Mouse (Mus musculus): ENCODE measurements around the gene Slc22a15. TPM values are rescaled to one million over a fixed set of nuclear protein-coding genes. Genes with fewer than 3 reads are reported as not detected.

Slc22a15 gene
- polyA plus RNA-seq (2014; fragmentation: Illumina TruSeq; extraction: RNeasy Lipid Tissue Mini Kit (QIAGEN cat#74804); ENCODE audit: low read depth, low replicate concordance), result 2.8 TPM

GRCm38 (mm10) chr3:101923843-101924740 lies at the start of gene Slc22a15:
Gene Slc22a15 (minus strand): TSS chr3:101924453.

DNA sequence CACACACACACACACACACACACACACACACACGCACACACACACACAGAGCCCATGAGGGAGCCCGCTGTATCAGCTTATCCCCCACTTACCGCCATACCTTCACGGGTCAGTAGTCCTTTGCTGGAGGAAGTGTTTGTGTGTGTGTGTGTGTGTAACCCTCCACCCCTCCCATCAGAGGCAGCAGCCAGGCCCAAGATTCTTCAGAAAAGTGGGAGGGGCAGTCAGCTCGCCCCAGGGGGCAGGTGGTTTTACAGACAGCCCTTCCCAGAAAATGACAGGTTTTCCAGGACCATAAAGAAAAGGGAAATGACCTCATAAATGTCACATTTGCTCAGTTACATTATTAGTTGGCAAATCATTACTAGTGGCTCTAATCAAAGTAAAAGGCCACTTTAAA lies 75.4 kb downstream of the Slc22a15 start, which contains the start of gene Mab21l3:
Gene Mab21l3, minus strand, starts transcription at position 144 of the 400 bp plus-strand sequence.

Other genes with a start within 250 kb of the Slc22a15 start
- gene Mab21l3, start 75.5 kb downstream of the Slc22a15 start, polyA plus RNA-seq (2014; fragmentation: Illumina TruSeq; extraction: RNeasy Lipid Tissue Mini Kit (QIAGEN cat#74804); ENCODE audit: low read depth, low replicate concordance), result 1.0 TPM
- not detected for gene Nhlh2, start 85.6 kb upstream of the Slc22a15 start, polyA plus RNA-seq (2014; fragmentation: Illumina TruSeq; extraction: RNeasy Lipid Tissue Mini Kit (QIAGEN cat#74804); ENCODE audit: low read depth, low replicate concordance)
- gene Casq2, start 162.0 kb upstream of the Slc22a15 start, polyA plus RNA-seq (2014; fragmentation: Illumina TruSeq; extraction: RNeasy Lipid Tissue Mini Kit (QIAGEN cat#74804); ENCODE audit: low read depth, low replicate concordance), result 1.2 TPM

Data from kidney, adult 10 weeks (tissue).